Mouse (Mus musculus) thymus, postnatal 14 days (tissue): ENCODE results near the gene Nubp1.

Experiments
- DNase-seq: peaks from one replicate; pipeline ENCODE4 v3.0.0; 2021

Gene Nubp1

DNA sequence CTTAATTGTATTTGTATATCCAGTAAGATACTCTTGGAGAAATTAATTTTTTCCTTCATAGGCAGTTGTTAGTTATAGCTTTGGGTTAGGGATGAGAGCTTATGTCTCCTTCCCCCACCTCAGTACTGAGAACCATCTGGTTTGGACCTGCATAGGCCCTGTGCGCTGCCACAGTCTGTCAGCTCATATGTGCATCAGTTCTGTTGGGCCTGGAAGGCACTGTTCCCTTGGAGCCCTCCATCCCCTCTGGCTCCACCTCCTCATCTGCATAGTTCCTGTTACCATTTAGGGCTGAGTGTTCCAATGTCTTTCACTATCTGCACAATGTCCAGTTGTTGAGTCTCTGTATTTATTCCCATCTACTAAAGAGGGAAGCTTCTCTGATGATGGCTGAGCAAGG lies 56.5 kb downstream of the Nubp1 start:
- no peak for DNase-seq

DNA sequence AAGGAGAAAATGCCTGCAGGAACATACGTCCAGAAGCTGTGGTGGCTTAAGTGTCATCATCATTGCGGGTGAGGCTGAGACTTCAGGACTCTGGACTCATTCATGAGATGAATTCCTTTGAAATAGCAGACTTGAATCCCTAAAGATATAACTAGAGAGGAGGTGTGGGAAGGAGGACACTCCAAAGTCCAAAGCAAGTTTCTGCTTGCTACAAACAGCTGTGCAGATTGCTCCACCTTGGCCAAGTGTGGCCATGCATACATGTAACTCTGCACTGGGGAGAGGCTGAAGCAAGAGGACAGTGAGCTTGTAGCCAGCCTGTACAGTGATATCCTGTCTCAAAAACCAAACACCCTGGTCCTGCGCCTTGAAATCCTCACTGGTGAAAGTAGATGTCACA lies 60.2 kb downstream of the Nubp1 start:
- DNase-seq: no peak
